Mouse (Mus musculus) fibroblast of lung, adult 2 months (primary cell): ENCODE measurements around the gene Psmd9.

Experiments used
- DNase-seq: peaks from one replicate; pipeline ENCODE4 v3.0.0-alpha.2; 2011; ENCODE audit warnings: low read depth

Psmd9 gene

DNA sequence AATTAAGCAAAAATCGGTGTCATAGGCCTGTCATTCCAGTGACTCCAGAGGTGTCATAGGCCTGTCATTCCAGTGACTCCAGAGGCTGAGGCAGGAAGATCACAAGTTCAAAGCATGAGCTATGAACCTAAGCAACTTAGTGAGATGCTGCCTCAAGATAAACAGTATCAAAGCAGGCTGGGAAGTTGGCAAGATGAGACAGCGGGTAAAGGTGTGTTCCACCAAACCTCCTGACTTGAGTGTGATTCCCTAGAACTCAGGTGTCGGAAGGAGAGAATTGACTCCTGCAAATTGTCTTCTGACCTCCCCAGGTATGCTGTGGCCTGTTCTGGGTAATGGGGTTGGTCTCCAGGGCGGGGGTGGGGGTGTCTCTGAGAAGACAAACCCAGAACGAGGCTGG lies at the start of gene Psmd9:
Psmd9 (plus strand) TSS at position 130 of the 400 bp plus-strand sequence.
- DNase-seq, result no peak

DNA sequence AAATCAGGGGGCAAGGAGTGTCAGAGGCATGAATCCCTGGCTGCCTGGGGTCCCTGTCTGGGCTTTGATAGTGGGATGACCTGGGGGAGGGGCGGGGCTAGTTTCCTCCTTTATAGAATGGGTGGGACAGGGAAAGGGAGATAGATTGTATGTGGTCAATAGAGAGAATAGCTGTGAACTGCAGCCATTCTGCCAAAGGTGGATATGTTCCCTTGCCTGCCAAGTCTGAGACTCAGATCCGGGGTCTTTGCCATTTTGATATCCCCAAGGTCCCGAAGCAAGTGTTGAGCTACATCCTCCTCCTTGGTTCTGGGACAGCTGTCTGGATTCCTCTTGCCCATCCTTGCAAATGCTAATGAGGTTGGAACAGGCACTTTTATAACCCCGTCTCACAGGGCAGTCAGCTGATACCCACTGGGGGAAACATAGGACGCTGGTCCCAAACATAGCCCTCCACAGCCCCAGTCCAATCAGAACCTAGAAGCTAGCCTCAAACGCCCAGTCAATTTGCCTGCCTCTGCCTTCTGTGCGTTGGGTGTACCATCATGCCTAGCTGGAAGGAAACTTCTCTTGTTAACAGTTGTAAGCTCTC lies 48.5 kb upstream of the Psmd9 start:
- no peak for DNase-seq

DNA sequence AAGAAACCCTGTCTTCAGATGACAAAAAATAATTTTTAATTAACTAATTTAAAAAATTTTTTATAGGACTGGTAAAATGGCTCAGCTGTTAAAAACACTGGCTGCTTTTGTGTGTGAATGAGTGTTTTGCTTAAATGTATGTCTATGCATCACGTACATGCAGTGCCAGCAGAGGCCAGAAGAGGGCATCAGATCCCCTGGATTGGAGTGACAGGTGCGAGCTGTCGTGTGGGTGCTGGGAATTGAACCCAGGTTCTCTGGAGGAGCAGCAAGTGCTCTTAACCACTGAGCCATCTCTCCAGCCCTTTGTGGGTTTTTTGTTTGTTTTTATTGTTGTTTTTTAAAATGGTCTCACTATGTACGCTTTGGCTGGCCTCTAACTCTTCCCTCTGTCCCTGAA lies 47.0 kb upstream of the Psmd9 start:
- DNase-seq, result no peak

- no peak for DNase-seq
Measured at GRCm38 (mm10) chr5:123125105-123125504, 44.1 kb upstream of the Psmd9 start.

- DNase-seq, result no peak
Measured at GRCm38 (mm10) chr5:123125638-123126406, 43.4 kb upstream of the Psmd9 start.

- DNase-seq, result no peak
Measured at GRCm38 (mm10) chr5:123127031-123127430, 42.2 kb upstream of the Psmd9 start.

GRCm38 (mm10) chr5:123128426-123129169 lies 40.6 kb upstream of the Psmd9 start:
- no peak for DNase-seq

- no peak for DNase-seq
Measured at GRCm38 (mm10) chr5:123129170-123129757, 39.9 kb upstream of the Psmd9 start.

- DNase-seq, result no peak
Measured at GRCm38 (mm10) chr5:123130030-123130813, 39.0 kb upstream of the Psmd9 start.

DNA sequence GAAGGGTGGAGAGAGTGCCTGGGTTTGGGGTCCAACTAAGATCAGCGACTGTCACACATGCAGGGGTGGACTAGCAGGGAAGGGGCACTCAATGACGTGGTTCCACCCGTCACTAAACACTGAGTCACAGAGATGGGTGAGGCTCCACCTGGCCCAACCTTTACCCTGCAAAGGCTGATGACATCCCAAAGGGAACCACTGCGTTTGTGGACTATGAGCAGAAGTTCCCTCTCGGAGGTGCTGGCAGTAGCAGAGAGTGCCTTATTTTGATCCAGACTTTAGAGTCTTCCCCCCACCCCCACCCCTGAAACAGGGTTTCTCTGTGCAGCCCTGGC lies 38.4 kb upstream of the Psmd9 start:
- DNase-seq, result no peak

DNA sequence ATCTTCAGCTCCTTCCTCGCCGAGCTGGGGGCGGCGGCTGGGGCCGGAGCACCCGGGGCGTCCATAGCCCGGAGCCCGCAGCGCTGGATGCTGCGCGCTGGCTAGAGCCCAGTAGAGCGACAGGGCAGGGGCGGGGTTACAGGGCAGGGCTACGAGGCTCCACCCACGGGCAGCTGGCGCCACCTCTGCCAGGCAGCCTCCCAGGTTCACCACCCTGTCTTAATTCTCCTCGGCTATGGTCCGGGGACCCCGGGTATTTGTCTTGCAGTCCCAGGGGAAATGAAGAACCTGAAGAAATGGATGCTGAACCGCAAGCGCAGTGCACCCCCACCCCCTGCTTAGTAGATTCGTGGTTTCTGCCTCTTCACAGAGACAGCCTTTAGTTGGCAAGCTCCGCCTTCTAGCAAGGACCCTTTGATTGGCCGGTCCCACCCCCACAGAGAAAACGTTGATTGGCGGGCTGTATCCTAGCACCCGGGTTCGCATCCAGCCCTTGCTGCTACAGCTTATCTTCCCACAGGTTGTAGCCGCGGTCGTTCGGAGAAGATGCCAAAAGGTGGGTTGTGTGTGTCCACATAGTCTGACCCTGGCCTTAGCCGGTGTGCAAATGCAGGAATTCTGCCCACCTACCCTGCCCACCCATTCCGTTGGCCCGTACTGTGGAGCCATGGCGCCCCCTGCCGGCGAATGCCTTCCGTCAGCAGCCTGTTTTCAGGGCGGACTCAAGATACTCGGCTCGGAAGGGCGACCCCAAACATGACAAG lies 36.7 kb upstream of the Psmd9 start, which contains the start of gene Rhof:
Rhof (minus strand) TSS at position 385 of the 764 bp plus-strand sequence.
- no peak for DNase-seq

DNA sequence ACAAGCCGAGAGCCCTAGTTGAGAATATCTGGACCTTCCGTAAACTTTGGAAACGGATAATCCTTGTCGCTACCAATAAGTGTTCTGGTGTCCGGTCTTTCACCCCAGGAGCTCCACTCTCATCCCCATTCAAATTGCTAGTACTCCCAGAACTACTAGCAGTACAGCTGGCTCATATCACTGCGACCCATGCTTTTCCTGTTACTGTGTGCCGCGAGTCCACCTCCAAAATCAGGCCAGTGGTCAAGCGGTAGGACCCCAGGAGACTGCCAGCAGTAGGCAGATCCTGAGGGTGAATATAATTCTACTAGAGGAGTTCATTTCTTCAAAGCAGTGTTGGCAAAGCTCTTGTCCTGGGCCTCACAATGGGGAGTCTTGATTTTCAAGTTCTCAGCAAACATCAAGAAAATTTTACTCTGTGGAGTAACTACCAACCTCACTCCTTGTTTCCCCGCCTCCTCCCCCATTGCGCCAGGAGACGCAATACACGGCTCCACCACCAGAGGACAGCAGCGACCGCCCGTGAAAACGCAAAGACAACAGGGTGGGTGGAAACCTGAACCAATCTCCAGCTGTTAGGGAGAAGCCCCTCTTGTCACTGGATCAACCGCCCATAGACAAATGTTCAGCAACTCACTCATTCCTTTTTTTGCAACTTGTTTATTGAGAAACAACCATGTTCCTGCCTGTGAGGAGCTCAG lies 36.0 kb upstream of the Psmd9 start:
- DNase-seq, result no peak

- no peak for DNase-seq
Measured at GRCm38 (mm10) chr5:123133784-123134143, 35.4 kb upstream of the Psmd9 start.

- peak; percentile 93 for DNase-seq
Measured at GRCm38 (mm10) chr5:123134186-123134874, 34.9 kb upstream of the Psmd9 start.

- DNase-seq, result no peak
Measured at GRCm38 (mm10) chr5:123134875-123135382, 34.3 kb upstream of the Psmd9 start.

- DNase-seq, result peak; percentile 87
Measured at GRCm38 (mm10) chr5:123135471-123136360, 33.5 kb upstream of the Psmd9 start.

DNA sequence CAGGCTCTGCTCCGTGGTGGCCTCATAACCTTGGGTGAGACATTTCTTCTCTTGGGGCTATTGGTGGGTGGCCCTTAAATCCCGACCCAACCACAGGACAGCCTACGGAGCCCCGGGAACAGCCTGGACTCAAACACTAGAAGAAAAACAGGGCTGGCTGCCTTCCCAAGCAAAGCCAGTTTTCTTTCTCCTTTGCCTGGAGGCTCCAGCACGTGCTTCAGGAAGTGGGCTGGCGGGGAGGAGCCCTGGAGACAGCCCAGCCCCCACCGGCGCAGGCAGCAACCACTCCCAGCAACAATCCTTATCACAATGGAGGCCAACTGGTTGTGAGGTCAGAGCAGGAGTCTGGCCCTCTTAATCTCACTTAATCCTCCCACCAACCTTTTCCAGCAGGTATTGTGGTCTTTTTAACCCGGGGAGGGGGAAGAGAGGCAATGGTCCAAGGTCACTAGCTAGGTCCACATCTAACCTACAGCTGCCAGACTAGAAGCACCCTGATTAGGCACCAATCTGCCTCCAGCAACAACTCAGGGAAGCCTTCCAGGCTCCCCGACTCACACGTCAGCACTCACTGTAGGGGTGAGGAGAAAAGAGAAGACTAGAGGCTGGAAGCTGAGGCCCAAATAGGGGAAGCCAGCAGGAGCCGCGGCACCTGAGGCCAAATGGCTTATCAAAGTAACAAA lies 32.7 kb upstream of the Psmd9 start:
- DNase-seq, result peak; percentile 89
